Comparison of ENCODE assay signal across 20 mouse cellular contexts in genomic region chr19:18067855-18068494, GRCm38 (mm10).
DNase-seq lines count a peak whose midpoint lies in the region; ATAC-seq and TF ChIP-seq lines count a peak whose summit lies in the region.
"Had no signal": no experiment of that assay in that cellular context is flagged by ENCODE, and none has a peak within 500 bp of the region (broad histone marks: within the 10 kb centered on the region; RNA-seq: fewer than 3 reads in every experiment).

No protein-coding gene starts in this region.

- no peak overlapping the region for H3K27ac ChIP-seq in kidney, embryonic 16.5 days (ENCODE audit: low read length)
- H3K27ac ChIP-seq in lung, embryonic 14.5 days (ENCODE audit: low read depth) = no peak overlapping the region
- peak overlapping the region; percentile 38; the same call in 1 of the 2 replicates for H3K27ac ChIP-seq in limb, embryonic 14.5 days (replicated peaks; ENCODE audit: low read depth, low read length)
- H3K27ac ChIP-seq: heart, adult 2 months had no signal

- no peak for TF ChIP-seq CTCF in lung, embryonic 14.5 days (IDR thresholded peaks at IDR 0.05; ENCODE audit: low read depth)

- no peaks in the 10 kb centered on the region for H3K36me3 ChIP-seq in kidney, embryonic 16.5 days (ENCODE audit: insufficient read depth, low read length)
- H3K36me3 ChIP-seq in lung, embryonic 14.5 days (ENCODE audit: insufficient read depth) = no peaks in the 10 kb centered on the region
- no peaks in the 10 kb centered on the region for H3K36me3 ChIP-seq in limb, embryonic 14.5 days (ENCODE audit: control insufficient read depth, insufficient read depth, low read length)
- H3K36me3 ChIP-seq: embryonic facial prominence, embryonic 15.5 days; heart, embryonic 12.5 days had no signal

- no peaks in the 10 kb centered on the region for H3K27me3 ChIP-seq in kidney, embryonic 16.5 days (ENCODE audit: insufficient read depth, low read length)
- no peaks in the 10 kb centered on the region for H3K27me3 ChIP-seq in lung, embryonic 14.5 days (ENCODE audit: insufficient read depth, low read length)
- no peaks in the 10 kb centered on the region for H3K27me3 ChIP-seq in limb, embryonic 14.5 days (ENCODE audit: control insufficient read depth, insufficient read depth, low read length)
- H3K27me3 ChIP-seq: embryonic facial prominence, embryonic 15.5 days; heart, embryonic 12.5 days had no signal

- no peaks in the 10 kb centered on the region for H3K9me3 ChIP-seq in kidney, embryonic 16.5 days (ENCODE audit: low read length)
- H3K9me3 ChIP-seq in lung, embryonic 14.5 days (ENCODE audit: low read depth, low read length) = no peaks in the 10 kb centered on the region
- H3K9me3 ChIP-seq in limb, embryonic 14.5 days (ENCODE audit: control insufficient read depth, low read length) = no peaks in the 10 kb centered on the region
- H3K9me3 ChIP-seq: embryonic facial prominence, embryonic 15.5 days; heart, embryonic 12.5 days had no signal

- 0 out of 2 replicates have a peak, but pooled peaks cover 5% of the 10 kb centered on the region for H3K4me1 ChIP-seq in kidney, embryonic 16.5 days (ENCODE audit: insufficient read depth, low read length)
- no peaks in the 10 kb centered on the region for H3K4me1 ChIP-seq in lung, embryonic 14.5 days (ENCODE audit: insufficient read depth)
- H3K4me1 ChIP-seq in limb, embryonic 14.5 days (ENCODE audit: control insufficient read depth, insufficient read depth, low read length) = peaks cover 15% of the 10 kb centered on the region

- WGBS in kidney, embryonic 16.5 days = 49% methylated on average over 8 of the region's 8 CpGs
- WGBS in lung, embryonic 14.5 days = 57% methylated on average over 8 of the region's 8 CpGs
- 58% methylated on average over 8 of the region's 8 CpGs for WGBS in limb, embryonic 14.5 days

- H3K9ac ChIP-seq in kidney, embryonic 16.5 days (replicated peaks; ENCODE audit: low read length) = no peak overlapping the region
- H3K9ac ChIP-seq in lung, embryonic 14.5 days = no peak overlapping the region
- H3K9ac ChIP-seq in limb, embryonic 14.5 days (ENCODE audit: low read depth, low read length, severe bottlenecking) = no peak overlapping the region
- H3K9ac ChIP-seq: embryonic facial prominence, embryonic 15.5 days; heart, embryonic 12.5 days had no signal

- H3K4me2 ChIP-seq in kidney, embryonic 16.5 days (replicated peaks; ENCODE audit: low read depth, low read length) = no peak overlapping the region
- no peak overlapping the region for H3K4me2 ChIP-seq in lung, embryonic 14.5 days
- no peak overlapping the region for H3K4me2 ChIP-seq in limb, embryonic 14.5 days (replicated peaks; ENCODE audit: low read depth, low read length, severe bottlenecking)
- H3K4me2 ChIP-seq: embryonic facial prominence, embryonic 15.5 days; heart, embryonic 12.5 days had no signal

- peak; percentile 51; the same call in 1 of the 2 replicates for ATAC-seq in kidney, embryonic 16.5 days (ENCODE audit: low FRiP score, low TSS enrichment)
- ATAC-seq in lung, embryonic 14.5 days (ENCODE audit: insufficient read depth) = no peak
- ATAC-seq in limb, embryonic 14.5 days (ENCODE audit: low FRiP score, low read depth) = no peak
- ATAC-seq in megakaryocyte progenitor cell, adult 5-6 weeks (replicated peaks; ENCODE audit: poor library complexity) = no peak
- ATAC-seq: forebrain, embryonic 16.5 days had no signal

- no peak for DNase-seq in kidney, adult 8-10 months
- peak; percentile 29 for DNase-seq in lung, embryonic 14.5 days
- no peak for DNase-seq in lung, postnatal 25 days (ENCODE audit: low spot score)
- no peak for DNase-seq in limb, embryonic 14.5 days (ENCODE audit: low spot score)
- peak; percentile 10 for DNase-seq in lung, postnatal 14 days
- no peak for DNase-seq in layer of hippocampus, adult 9-10 months (ENCODE audit: low spot score)
- DNase-seq: adrenal gland, adult 8-10 months; adrenal gland, postnatal 36 days; cerebellum, adult 8-10 months; cerebellum, postnatal 14 days; embryo, embryonic 11 days; gastrocnemius, postnatal 14 days; heart, adult 2 months; heart, postnatal 36 days had no signal

- no peak for TF ChIP-seq POLR2A in limb, embryonic 14.5 days (IDR thresholded peaks at IDR 0.05; ENCODE audit: borderline replicate concordance, extremely low read depth, insufficient read depth, insufficient read length)

- H3K4me3 ChIP-seq in kidney, embryonic 16.5 days (ENCODE audit: low read length) = no peak overlapping the region
- H3K4me3 ChIP-seq in lung, embryonic 14.5 days (ENCODE audit: low read depth, low read length) = no peak overlapping the region
- no peak overlapping the region for H3K4me3 ChIP-seq in limb, embryonic 14.5 days (replicated peaks; ENCODE audit: low read length)
- H3K4me3 ChIP-seq: embryonic facial prominence, embryonic 15.5 days; erythroblast, embryonic 14.5 days; heart, adult 2 months; heart, embryonic 12.5 days had no signal

Comparison
In these comparisons a context has a peak if more than half of its experiments do, and no peak if none do; other contexts are left out.
1. DNase-seq: peak in lung, embryonic 14.5 days (single experiment) and lung, postnatal 14 days (single experiment); none in kidney, adult 8-10 months (0 of 2), lung, postnatal 25 days (single experiment), limb, embryonic 14.5 days (single experiment) and layer of hippocampus, adult 9-10 months (single experiment).